Mouse (Mus musculus): ENCODE data around the gene Aifm1. TPM values are rescaled to one million over a fixed set of nuclear protein-coding genes. Genes with fewer than 3 reads are reported as not detected.
"Not testable (repeated sequence)": the region's sequence is repeated elsewhere in the genome, so short reads cannot be mapped to it uniquely, and the experiment has no call there.

Aifm1 gene
- total RNA-seq, 4 experiments from 2014 or later = 24.5 to 30.3 (median 26.9) TPM

GRCm38 (mm10) chrX:48460496-48460895 lies 52.9 kb downstream of the Aifm1 start:
- no peak for DNase-seq (ENCODE audit: low spot score in 2 of 2)

- no peak for DNase-seq (ENCODE audit: low spot score in 2 of 2)
These were observed 56.4 kb downstream of the Aifm1 start for GRCm38 (mm10) chrX:48456956-48457355.

- DNase-seq (ENCODE audit: low spot score in 2 of 2) = no peak
These were observed 58.3 kb downstream of the Aifm1 start for GRCm38 (mm10) chrX:48455018-48455417.

- no peak for DNase-seq (ENCODE audit: low spot score in 2 of 2)
These were observed 58.9 kb downstream of the Aifm1 start for GRCm38 (mm10) chrX:48454495-48454878.

- DNase-seq (ENCODE audit: low spot score in 2 of 2) = no peak
These were observed 59.4 kb downstream of the Aifm1 start for GRCm38 (mm10) chrX:48453736-48454494.

GRCm38 (mm10) chrX:48452931-48453673 lies 60.3 kb downstream of the Aifm1 start:
- no peak for DNase-seq (ENCODE audit: low spot score in 2 of 2)

- no peak for DNase-seq (ENCODE audit: low spot score in 2 of 2)
These were observed 61.0 kb downstream of the Aifm1 start for GRCm38 (mm10) chrX:48452231-48452890.

- DNase-seq (ENCODE audit: low spot score in 2 of 2) = no peak
These were observed 63.7 kb downstream of the Aifm1 start for GRCm38 (mm10) chrX:48449646-48450045.

- DNase-seq (ENCODE audit: low spot score in 2 of 2) = no peak
These were observed 68.7 kb downstream of the Aifm1 start for GRCm38 (mm10) chrX:48444677-48445076.

GRCm38 (mm10) chrX:48441954-48442353 lies 71.4 kb downstream of the Aifm1 start:
- DNase-seq (ENCODE audit: low spot score in 2 of 2) = no peak

GRCm38 (mm10) chrX:48441548-48441947 lies 71.8 kb downstream of the Aifm1 start:
- no peak for DNase-seq (ENCODE audit: low spot score in 2 of 2)

GRCm38 (mm10) chrX:48439036-48439435 lies 74.3 kb downstream of the Aifm1 start:
- DNase-seq (ENCODE audit: low spot score in 2 of 2) = no peak

GRCm38 (mm10) chrX:48436082-48436481 lies 77.3 kb downstream of the Aifm1 start:
- not testable (repeated sequence) for DNase-seq (ENCODE audit: low spot score in 2 of 2)

GRCm38 (mm10) chrX:48435477-48435900 lies 77.9 kb downstream of the Aifm1 start:
- no peak for DNase-seq (ENCODE audit: low spot score in 2 of 2)

- DNase-seq (ENCODE audit: low spot score in 2 of 2) = no peak
These were observed 79.1 kb downstream of the Aifm1 start for GRCm38 (mm10) chrX:48434251-48434650.

- DNase-seq (ENCODE audit: low spot score in 2 of 2) = no peak
These were observed 79.8 kb downstream of the Aifm1 start for GRCm38 (mm10) chrX:48433527-48433899.

- no peak for DNase-seq (ENCODE audit: low spot score in 2 of 2)
These were observed 80.5 kb downstream of the Aifm1 start for GRCm38 (mm10) chrX:48432599-48433526.

- DNase-seq (ENCODE audit: low spot score in 2 of 2) = no peak
These were observed 83.8 kb downstream of the Aifm1 start for GRCm38 (mm10) chrX:48429538-48429937.

GRCm38 (mm10) chrX:48429100-48429499 lies 84.3 kb downstream of the Aifm1 start:
- no peak for DNase-seq (ENCODE audit: low spot score in 2 of 2)

- DNase-seq (ENCODE audit: low spot score in 2 of 2) = no peak
These were observed 84.7 kb downstream of the Aifm1 start for GRCm38 (mm10) chrX:48428642-48429041.

GRCm38 (mm10) chrX:48428241-48428640 lies 85.1 kb downstream of the Aifm1 start:
- DNase-seq (ENCODE audit: low spot score in 2 of 2) = no peak
